Mouse (Mus musculus) colon, adult 2 months (tissue): ENCODE measurements around the gene Exosc6. TPM values are rescaled to one million over a fixed set of nuclear protein-coding genes. Genes with fewer than 3 reads are reported as not detected.

Experiments used
- polyA plus RNA-seq: library from polyadenylated mRNA; depleted of rRNA; stranded (reverse); fragments of >200 nt; gene quantifications from 2 replicates; pipeline ENCODE4 v1.2.3, GENCODE M21; 2012; rRNA removed

The Exosc6 gene
- 83.8 and 109 TPM in 2 replicates for polyA plus RNA-seq

GRCm38 (mm10) chr8:111056158-111056663 is at the start of gene Exosc6:
TSS of gene Exosc6 (plus strand) at chr8:111056339.

GRCm38 (mm10) chr8:111031572-111031971 is 24.6 kb upstream of the Exosc6 start, which contains the start of gene Ddx19b:
TSS of gene Ddx19b (minus strand) at chr8:111031751.

GRCm38 (mm10) chr8:111032916-111033315 is 23.2 kb upstream of the Exosc6 start, which contains the start of gene Aars:
TSS of gene Aars (plus strand) at chr8:111033144.

GRCm38 (mm10) chr8:111092326-111092725 is 36.2 kb downstream of the Exosc6 start, which contains the start of gene Clec18a:
TSS of gene Clec18a (minus strand) at chr8:111092426.

GRCm38 (mm10) chr8:111093865-111094718 is 38.0 kb downstream of the Exosc6 start, which contains the start of gene Pdpr:
TSS of gene Pdpr (plus strand) at chr8:111094630.

Other genes with a start within 250 kb of the Exosc6 start
- 23.2 and 23.5 TPM in 2 replicates for gene Cog4, start 209.7 kb upstream of the Exosc6 start, polyA plus RNA-seq
- 19.6 and 21.8 TPM in 2 replicates for gene Sf3b3, start 209.6 kb upstream of the Exosc6 start, polyA plus RNA-seq
- 54.5 and 54.9 TPM in 2 replicates for gene Fuk, start 153.9 kb upstream of the Exosc6 start, polyA plus RNA-seq
- gene St3gal2, start 136.4 kb upstream of the Exosc6 start, polyA plus RNA-seq: 15.0 and 16.4 TPM in 2 replicates
- 11.0 and 15.1 TPM in 2 replicates for gene Ddx19a, start 58.5 kb upstream of the Exosc6 start, polyA plus RNA-seq
- 2.3 and 2.8 TPM in 2 replicates for gene Ddx19b, start 24.6 kb upstream of the Exosc6 start, polyA plus RNA-seq
- gene Aars, start 23.2 kb upstream of the Exosc6 start, polyA plus RNA-seq: 21.5 and 24.6 TPM in 2 replicates
- gene Clec18a, start 36.1 kb downstream of the Exosc6 start, polyA plus RNA-seq: not detected in 2 replicates
- 12.6 and 15.7 TPM in 2 replicates for gene Pdpr, start 38.3 kb downstream of the Exosc6 start, polyA plus RNA-seq
- 37.8 and 39.2 TPM in 2 replicates for gene Glg1, start 202.9 kb downstream of the Exosc6 start, polyA plus RNA-seq
- gene Rfwd3, start 243.9 kb downstream of the Exosc6 start, polyA plus RNA-seq: 9.1 and 9.5 TPM in 2 replicates